Mouse (Mus musculus) forebrain, embryonic 16.5 days (tissue): ENCODE measurements at regions not wholly inside any gene's neighbourhood (a gene's known extent, or its start where the extent isn't known, plus 50 kb on each side); places are given as distances from the start of the nearest gene placed in this dataset.

Experiments
- ATAC-seq: fragments of 200-750 bp; cut with Nextera tagmentation; 2 replicates; pipeline ENCODE4 v1.8.0; 2017; ENCODE audit warnings: mild to moderate bottlenecking, moderate library complexity
- H3K27ac ChIP-seq: fragments of 300-500 bp; sonication (generic); 2 replicates; pipeline ENCODE4 v1.5.1; 2014; ENCODE audit warnings: low read length, control low read depth
- H3K27me3 ChIP-seq: fragments of 300-500 bp; sonication (generic); replicated peaks from 2 replicates; pipeline ENCODE4 v1.6.1; 2014; ENCODE audit warnings: low read length; ENCODE audit not compliant: control insufficient read depth, insufficient read depth
- H3K36me3 ChIP-seq: fragments of 300-500 bp; sonication (generic); 2 replicates; pipeline ENCODE4 v1.6.1; 2014; ENCODE audit not compliant: control insufficient read depth, insufficient read depth
- H3K4me1 ChIP-seq: fragments of 300-500 bp; sonication (generic); replicated peaks from 2 replicates; pipeline ENCODE4 v1.6.1; 2014; ENCODE audit warnings: low read length; ENCODE audit not compliant: control insufficient read depth, insufficient read depth
- H3K4me2 ChIP-seq: fragments of 300-500 bp; sonication (generic); 2 replicates; pipeline ENCODE4 v1.6.1; 2014; ENCODE audit warnings: mild to moderate bottlenecking, low read length, control low read depth
- H3K4me3 ChIP-seq: fragments of 300-500 bp; sonication (generic); replicated peaks from 2 replicates; pipeline ENCODE4 v1.5.1; 2014; ENCODE audit warnings: mild to moderate bottlenecking, low read length, control low read depth
- H3K9ac ChIP-seq: fragments of 300-500 bp; sonication (generic); replicated peaks from 2 replicates; pipeline ENCODE4 v1.6.1; 2014; ENCODE audit warnings: low read depth, low read length, control low read depth
- H3K9me3 ChIP-seq: fragments of 300-500 bp; sonication (generic); 2 replicates; pipeline ENCODE4 v1.6.1; 2016; ENCODE audit warnings: low read length; ENCODE audit not compliant: control insufficient read depth
- WGBS: fragments of 180-500 bp; shearing (Covaris S2); extraction: QIAGEN DNeasy Blood & Tissue Kit; methylation state at CpG from one replicate; pipeline ENCODE4 v1.1.7; 2014; 5-methylcytosine and 5-hydroxymethylcytosine counted together

DNA sequence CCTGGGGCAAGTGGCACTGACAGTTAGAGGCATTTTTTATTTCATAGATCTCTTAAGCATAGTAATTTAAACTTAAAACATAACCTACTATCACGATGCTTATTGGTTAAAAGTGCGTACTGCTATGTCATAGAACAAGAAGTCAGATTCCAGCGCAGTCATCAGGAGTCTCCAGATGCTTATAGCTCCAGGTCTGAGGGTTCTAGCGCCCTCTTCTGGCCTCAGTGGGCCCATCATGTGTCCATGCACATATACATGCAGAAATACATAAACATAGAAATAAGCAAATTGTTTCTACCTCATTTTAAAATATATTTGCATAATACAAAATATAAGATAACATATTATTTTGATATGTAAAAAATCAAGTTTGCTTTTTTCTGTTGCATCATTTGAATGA, 1002.8 kb upstream of the Adgrl2 start:
- no peak overlapping the region for H3K9ac ChIP-seq
- ATAC-seq: no peak
- H3K9me3 ChIP-seq: no peaks in the 10 kb centered on the region
- no peaks in the 10 kb centered on the region for H3K4me1 ChIP-seq
- no peaks in the 10 kb centered on the region for H3K36me3 ChIP-seq
- 64% methylated on average over 4 of the region's 4 CpGs for WGBS
- no peaks in the 10 kb centered on the region for H3K27me3 ChIP-seq
- no peak overlapping the region for H3K4me2 ChIP-seq
- no peak overlapping the region for H3K4me3 ChIP-seq
- no peak overlapping the region for H3K27ac ChIP-seq

DNA sequence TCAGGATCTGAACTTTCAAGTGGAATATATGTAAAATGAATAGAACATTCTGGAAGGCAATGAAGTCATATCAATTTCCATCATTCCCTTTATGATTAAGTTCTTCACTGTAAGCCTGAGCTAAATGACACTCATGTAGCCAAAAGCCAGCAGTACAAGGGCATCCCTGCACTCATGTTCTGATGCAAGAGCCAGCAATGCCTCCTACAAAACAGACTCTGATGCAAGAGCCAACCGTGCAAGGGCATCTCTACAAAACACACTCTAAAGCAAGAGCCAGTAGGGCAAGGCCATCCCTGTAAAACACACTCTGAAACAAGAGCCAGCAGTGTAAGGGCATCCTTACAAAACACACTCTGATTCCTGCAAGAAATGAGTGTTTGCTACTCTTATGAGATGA, 997.4 kb upstream of the Adgrl2 start:
- no peaks in the 10 kb centered on the region for H3K4me1 ChIP-seq
- no peak overlapping the region for H3K27ac ChIP-seq
- 86% methylated on average over 1 of the region's 1 CpGs for WGBS
- no peak overlapping the region for H3K9ac ChIP-seq
- H3K9me3 ChIP-seq: no peaks in the 10 kb centered on the region
- no peak overlapping the region for H3K4me3 ChIP-seq
- no peak for ATAC-seq
- H3K4me2 ChIP-seq: no peak overlapping the region
- H3K36me3 ChIP-seq: no peaks in the 10 kb centered on the region
- H3K27me3 ChIP-seq: no peaks in the 10 kb centered on the region

DNA sequence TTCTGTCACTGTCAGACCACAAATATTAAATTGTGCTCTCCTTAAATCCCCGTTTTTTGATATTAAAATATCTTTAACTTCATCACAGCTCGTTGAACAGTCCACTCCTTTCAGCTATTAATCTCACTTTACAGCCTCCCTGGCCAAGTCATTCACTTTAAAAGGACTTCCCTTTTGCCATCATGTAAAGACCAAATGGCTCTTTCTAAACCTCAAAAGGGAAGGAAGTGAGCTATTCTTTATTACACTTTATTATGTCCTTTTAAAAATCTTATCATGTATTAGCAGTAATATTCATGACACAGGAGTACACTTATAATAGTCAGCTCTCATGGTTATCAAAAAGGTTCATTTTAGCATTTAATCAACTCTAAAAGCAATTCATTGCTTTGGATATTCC, 966.6 kb upstream of the Adgrl2 start:
- H3K9ac ChIP-seq: no peak overlapping the region
- no peaks in the 10 kb centered on the region for H3K36me3 ChIP-seq
- WGBS: 61% methylated on average over 2 of the region's 2 CpGs
- H3K4me1 ChIP-seq: no peaks in the 10 kb centered on the region
- no peak overlapping the region for H3K4me2 ChIP-seq
- ATAC-seq: no peak
- H3K27ac ChIP-seq: no peak overlapping the region
- no peaks in the 10 kb centered on the region for H3K27me3 ChIP-seq
- no peak overlapping the region for H3K4me3 ChIP-seq
- no peaks in the 10 kb centered on the region for H3K9me3 ChIP-seq

DNA sequence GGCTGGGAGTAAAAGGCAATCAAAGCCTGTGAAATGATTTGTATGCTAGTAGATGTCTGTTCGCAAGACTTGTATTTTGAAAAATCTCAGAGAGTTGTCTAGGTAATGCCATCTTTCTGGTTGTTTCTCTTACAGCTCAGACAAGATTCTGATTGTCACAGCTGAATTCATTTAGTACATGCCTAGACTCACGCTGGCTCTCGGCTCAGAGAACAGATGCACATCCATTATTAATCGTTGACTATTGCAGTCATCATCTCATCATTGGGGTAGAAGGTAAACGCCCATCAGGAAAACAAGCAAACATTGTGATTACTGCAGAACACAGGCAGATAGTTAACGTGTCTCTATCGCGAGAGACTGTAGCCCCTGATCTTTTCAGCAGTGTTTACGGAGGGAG, 945.8 kb upstream of the Adgrl2 start:
- Histone ChIP-seq H3K4me3 (no peak overlapping the region), H3K36me3 (no peaks in the 10 kb centered on the region), H3K9ac (no peak overlapping the region), H3K27ac (peak overlapping the region; percentile 17; the same call in 1 of the 2 replicates), H3K27me3 (no peaks in the 10 kb centered on the region), H3K9me3 (no peaks in the 10 kb centered on the region), H3K4me2 (0 out of 2 replicates have a peak overlapping the region, but pooled peaks have one; percentile 3), H3K4me1 (peaks cover 8% of the 10 kb centered on the region; the same call in 1 of the 2 replicates)
- ATAC-seq: peak; percentile 89
- 51% methylated on average over 9 of the region's 9 CpGs for WGBS

DNA sequence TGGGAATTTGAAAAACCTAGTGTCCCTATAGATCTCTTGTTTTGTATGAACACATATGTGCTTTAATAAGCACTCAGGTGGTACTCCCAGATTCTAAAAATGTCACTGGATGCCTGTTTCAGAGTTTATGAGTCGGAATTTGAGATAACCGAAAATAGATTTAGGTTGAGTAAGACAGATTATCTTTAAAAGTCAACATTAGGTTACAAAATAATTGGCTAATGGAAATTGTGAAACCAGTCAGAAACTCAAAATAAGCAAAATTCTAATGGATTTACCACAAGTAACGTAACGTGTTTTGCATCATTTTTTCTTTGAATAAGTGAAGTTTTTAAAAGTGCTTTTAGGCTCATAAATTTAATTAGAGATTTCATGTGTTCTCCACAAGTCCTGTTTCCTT, 944.5 kb upstream of the Adgrl2 start:
- H3K9ac ChIP-seq: no peak overlapping the region
- H3K4me1 ChIP-seq: peaks cover 8% of the 10 kb centered on the region; the same call in 1 of the 2 replicates
- H3K27me3 ChIP-seq: no peaks in the 10 kb centered on the region
- H3K27ac ChIP-seq: no peak overlapping the region
- H3K36me3 ChIP-seq: no peaks in the 10 kb centered on the region
- H3K4me2 ChIP-seq: no peak overlapping the region
- no peak for ATAC-seq
- WGBS: 88% methylated on average over 4 of the region's 4 CpGs
- H3K9me3 ChIP-seq: no peaks in the 10 kb centered on the region
- H3K4me3 ChIP-seq: no peak overlapping the region

DNA sequence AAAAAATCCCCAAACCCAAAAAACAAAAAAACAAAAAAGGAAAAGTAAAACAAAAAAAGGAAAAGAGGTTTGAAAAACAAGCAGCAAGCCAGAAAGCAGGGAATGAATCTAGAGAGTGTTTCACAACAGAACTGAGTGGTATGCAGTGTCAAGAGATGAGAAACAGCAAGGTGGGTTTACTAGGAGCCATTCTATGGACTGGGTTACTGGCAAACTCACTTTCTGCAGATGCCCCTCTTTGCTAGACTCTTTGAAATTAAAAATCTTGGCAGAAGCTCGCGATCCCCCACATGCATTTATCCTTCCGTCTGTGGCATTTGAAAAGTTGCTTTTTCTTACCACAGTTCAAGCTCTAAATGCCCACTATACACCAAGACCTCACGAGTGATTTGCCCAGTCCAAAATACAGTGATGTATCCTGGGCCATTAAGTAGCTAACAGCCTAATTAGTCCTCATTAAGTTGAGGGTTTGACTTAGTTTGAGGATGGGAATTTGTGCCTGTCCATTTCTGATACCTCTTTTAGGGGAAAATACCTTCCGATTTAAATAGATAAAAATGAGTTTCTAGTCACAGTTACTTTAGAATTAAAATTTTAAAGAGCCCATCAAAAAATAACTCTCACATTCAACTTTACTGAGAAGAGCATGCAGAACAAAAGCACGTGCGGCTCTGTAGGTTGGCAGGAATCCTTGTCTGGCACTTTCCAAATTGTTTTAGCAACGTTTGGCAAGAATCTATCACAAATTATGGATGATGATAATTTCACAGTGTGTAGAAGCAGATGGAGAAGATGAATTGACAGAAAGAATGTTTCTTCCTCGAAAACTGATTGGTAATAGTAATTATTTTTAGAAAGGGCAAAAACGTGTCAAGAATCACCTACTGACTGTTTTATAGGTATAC, 938.4 kb upstream of the Adgrl2 start:
- no peaks in the 10 kb centered on the region for H3K9me3 ChIP-seq
- peak overlapping the region; percentile 60 for H3K27ac ChIP-seq
- H3K4me1 ChIP-seq: peaks cover 7% of the 10 kb centered on the region
- H3K9ac ChIP-seq: no peak overlapping the region
- H3K36me3 ChIP-seq: no peaks in the 10 kb centered on the region
- no peaks in the 10 kb centered on the region for H3K27me3 ChIP-seq
- ATAC-seq: peak; percentile 92
- H3K4me3 ChIP-seq: no peak overlapping the region
- 42% methylated on average over 10 of the region's 10 CpGs for WGBS
- peak overlapping the region; percentile 3; the same call in 1 of the 2 replicates for H3K4me2 ChIP-seq

DNA sequence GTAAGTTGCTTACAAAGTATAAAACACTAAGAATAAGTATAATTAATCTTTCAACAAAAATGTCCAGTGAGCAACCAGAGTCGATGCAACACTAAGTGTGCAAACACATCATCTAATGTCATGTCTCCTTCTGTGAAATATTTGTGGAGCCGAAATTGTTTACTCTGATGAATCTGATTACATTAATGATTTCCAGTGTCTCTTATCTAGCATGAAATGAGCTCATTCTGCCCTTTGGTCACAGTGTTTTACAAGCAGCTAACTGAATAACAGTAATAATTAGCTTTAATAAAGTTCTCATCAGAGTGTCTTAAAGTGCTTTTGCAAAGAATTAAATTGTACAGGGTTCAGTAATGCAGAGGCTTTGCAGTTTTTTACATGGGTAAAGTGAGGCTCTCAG, 929.9 kb upstream of the Adgrl2 start:
- WGBS: 84% methylated on average over 2 of the region's 2 CpGs

DNA sequence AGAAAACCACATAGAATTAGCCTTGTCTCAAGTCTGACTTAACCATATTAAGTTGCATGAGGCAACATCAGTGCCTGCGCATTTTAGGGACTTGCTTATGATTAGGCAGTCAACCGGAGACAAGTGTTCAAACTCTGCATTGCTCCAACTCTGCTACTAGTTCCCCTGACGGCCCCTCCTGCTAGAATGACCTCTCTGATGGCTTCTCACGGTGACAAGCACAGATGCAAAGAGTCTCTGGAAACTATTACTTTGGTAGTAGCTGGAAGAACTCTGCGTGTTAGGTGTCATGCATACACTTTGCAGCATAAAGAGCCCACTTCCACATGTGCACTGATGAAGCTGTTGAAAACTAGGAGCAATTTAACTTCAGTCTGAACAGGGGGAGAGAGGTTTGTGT, 927.8 kb upstream of the Adgrl2 start:
- no peak for ATAC-seq
- no peaks in the 10 kb centered on the region for H3K36me3 ChIP-seq
- 70% methylated on average over 5 of the region's 5 CpGs for WGBS

More for the DNA sequence above, 929.9 kb upstream of the Adgrl2 start:
- no peak for ATAC-seq
- Histone ChIP-seq H3K27ac (no peak overlapping the region), H3K4me2 (no peak overlapping the region), H3K36me3 (no peaks in the 10 kb centered on the region), H3K9ac (no peak overlapping the region), H3K9me3 (no peaks in the 10 kb centered on the region), H3K4me3 (no peak overlapping the region), H3K4me1 (no peaks in the 10 kb centered on the region), H3K27me3 (no peaks in the 10 kb centered on the region)

DNA sequence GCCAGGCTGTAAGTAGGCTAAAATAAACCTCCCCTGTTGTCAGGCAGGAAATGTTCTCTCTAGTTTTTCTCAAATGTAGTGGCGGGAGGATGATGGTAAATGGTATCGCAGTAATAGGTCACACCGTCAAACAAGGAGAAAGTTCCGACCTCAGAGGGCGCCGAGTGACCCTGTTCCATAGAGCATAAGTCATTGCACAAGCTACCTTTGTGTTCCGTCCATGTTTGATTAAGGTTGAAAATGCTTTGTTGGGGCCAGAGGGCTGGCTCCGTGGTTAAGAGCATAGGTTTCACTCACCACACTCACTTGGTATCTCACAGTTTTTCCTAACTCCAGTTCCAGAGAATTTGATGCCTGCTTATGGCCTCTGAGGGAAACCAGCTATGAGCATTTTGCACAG, 920.4 kb upstream of the Adgrl2 start:
- H3K36me3 ChIP-seq: no peaks in the 10 kb centered on the region
- no peaks in the 10 kb centered on the region for H3K27me3 ChIP-seq
- WGBS: 89% methylated on average over 8 of the region's 8 CpGs
- H3K4me3 ChIP-seq: no peak overlapping the region
- no peak overlapping the region for H3K4me2 ChIP-seq
- no peak for ATAC-seq
- H3K9ac ChIP-seq: no peak overlapping the region
- no peak overlapping the region for H3K27ac ChIP-seq
- H3K4me1 ChIP-seq: no peaks in the 10 kb centered on the region
- no peaks in the 10 kb centered on the region for H3K9me3 ChIP-seq

More for the DNA sequence above, 927.8 kb upstream of the Adgrl2 start:
- no peak overlapping the region for H3K9ac ChIP-seq
- H3K27me3 ChIP-seq: no peaks in the 10 kb centered on the region
- H3K4me1 ChIP-seq: no peaks in the 10 kb centered on the region
- no peak overlapping the region for H3K4me3 ChIP-seq
- H3K27ac ChIP-seq: no peak overlapping the region
- no peak overlapping the region for H3K4me2 ChIP-seq
- no peaks in the 10 kb centered on the region for H3K9me3 ChIP-seq
